Mouse (Mus musculus) intestine, embryonic 16.5 days (tissue): ENCODE data around the gene Rab25. TPM values are rescaled to one million over a fixed set of nuclear protein-coding genes. Genes with fewer than 3 reads are reported as not detected.
A peak's percentile ranks its signal among the peaks of the same experiment; 100 is the strongest.

Experiments used
- ATAC-seq: fragments of 200-750 bp; cut with Nextera tagmentation; 2 replicates; pipeline ENCODE4 v1.8.0; 2017; ENCODE audit warnings: moderate TSS enrichment, moderate library complexity
- H3K27ac ChIP-seq: fragments of 300-500 bp; sonication (generic); 2 replicates; pipeline ENCODE4 v1.5.1; 2014; ENCODE audit warnings: mild to moderate bottlenecking, low read length
- H3K27me3 ChIP-seq: fragments of 300-500 bp; sonication (generic); replicated peaks from 2 replicates; pipeline ENCODE4 v1.6.1; 2014; ENCODE audit warnings: low read length, control low read depth, mixed read lengths; ENCODE audit not compliant: control insufficient read depth, insufficient read depth
- H3K36me3 ChIP-seq: fragments of 300-500 bp; sonication (generic); 2 replicates; pipeline ENCODE4 v1.6.1; 2014; ENCODE audit warnings: low read length, control low read depth; ENCODE audit not compliant: control insufficient read depth, insufficient read depth
- H3K4me1 ChIP-seq: fragments of 300-500 bp; sonication (generic); 2 replicates; pipeline ENCODE4 v1.6.1; 2014; ENCODE audit warnings: low read length, control low read depth, mixed read lengths; ENCODE audit not compliant: control insufficient read depth, insufficient read depth
- H3K4me2 ChIP-seq: fragments of 300-500 bp; sonication (generic); 2 replicates; pipeline ENCODE4 v1.6.1; 2014; ENCODE audit warnings: low read depth, low read length, control low read depth
- H3K4me3 ChIP-seq: fragments of 300-500 bp; sonication (generic); 2 replicates; pipeline ENCODE4 v1.5.1; 2014; ENCODE audit warnings: mild to moderate bottlenecking, low read length
- H3K9ac ChIP-seq: fragments of 300-500 bp; sonication (generic); 2 replicates; pipeline ENCODE4 v1.6.1; 2014; ENCODE audit warnings: low read depth, low read length
- H3K9me3 ChIP-seq: fragments of 300-500 bp; sonication (generic); 2 replicates; pipeline ENCODE4 v1.6.1; 2016; ENCODE audit warnings: low read length, control low read depth; ENCODE audit not compliant: control insufficient read depth
- WGBS: fragments of 180-500 bp; shearing (Covaris S2); extraction: QIAGEN DNeasy Blood & Tissue Kit; methylation state at CpG from one replicate; pipeline ENCODE4 v1.1.7; 2014; 5-methylcytosine and 5-hydroxymethylcytosine counted together
- polyA plus RNA-seq: library from polyadenylated mRNA; unstranded; fragments of >200 nt; fragmentation: Nextera tagmentation; extraction: Ambion mirVana; gene quantifications from 2 replicates; pipeline ENCODE4 v1.2.1, GENCODE M21; 2015

Rab25 gene
- polyA plus RNA-seq, 1 experiment from 2014 or later = 102 TPM

DNA sequence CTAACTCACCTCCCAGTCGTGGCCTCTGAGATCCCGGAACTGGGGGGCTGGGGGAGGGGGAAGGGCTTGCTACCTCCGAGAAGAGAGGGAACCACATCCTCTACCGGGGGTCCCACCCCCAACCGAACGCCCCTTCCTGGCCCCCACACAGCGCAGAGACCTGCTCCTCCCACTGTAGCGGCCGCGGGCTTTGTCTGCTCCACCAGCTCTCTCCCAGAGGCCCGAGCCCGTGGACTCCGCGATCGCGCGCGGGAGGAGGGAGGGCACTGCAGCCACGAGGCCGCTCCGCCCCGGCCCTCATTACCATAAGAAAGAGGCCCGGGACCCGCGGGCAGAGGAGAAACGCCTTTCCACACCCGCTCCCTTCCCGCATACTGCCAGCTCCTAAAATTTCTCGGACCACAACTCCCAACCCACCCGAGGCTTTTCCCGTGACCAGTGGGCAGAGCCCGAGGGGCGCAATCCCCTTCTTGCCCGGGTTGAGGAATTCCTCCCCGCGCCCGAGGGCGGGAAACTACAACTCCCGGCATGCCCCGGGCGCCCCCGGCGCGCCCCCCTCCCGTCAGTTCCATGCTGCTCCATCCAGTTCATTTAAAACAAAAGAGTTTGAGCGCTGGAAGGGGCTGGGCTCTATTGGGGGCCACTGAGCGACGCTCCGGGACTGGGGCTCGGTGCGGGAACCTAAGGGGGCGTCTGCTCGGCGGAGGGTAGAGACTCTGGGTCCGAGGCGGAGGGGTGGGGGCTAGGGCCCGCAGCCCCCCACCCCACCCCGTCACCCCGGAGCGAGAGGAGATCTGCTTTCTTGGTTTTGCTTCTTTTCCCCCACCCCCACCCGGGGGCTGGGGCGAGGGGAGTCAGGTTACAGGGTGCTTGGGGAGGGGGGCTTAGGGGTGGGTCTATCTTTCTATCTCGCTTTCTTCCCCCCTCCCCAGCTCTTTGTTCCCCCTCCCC is 16.5 kb downstream of the Rab25 start:
- H3K36me3 ChIP-seq = no peaks in the 10 kb centered on the region
- no peaks in the 10 kb centered on the region for H3K9me3 ChIP-seq
- H3K4me3 ChIP-seq = peak overlapping the region; percentile 85
- H3K4me1 ChIP-seq = peaks cover 63% of the 10 kb centered on the region
- peak overlapping the region; percentile 88 for H3K4me2 ChIP-seq
- H3K9ac ChIP-seq = peak overlapping the region; percentile 94
- H3K27ac ChIP-seq = peak overlapping the region; percentile 94
- peak; percentile 75 for ATAC-seq
- WGBS = under 1% methylated on average over 59 of the region's 63 CpGs
- no peaks in the 10 kb centered on the region for H3K27me3 ChIP-seq

DNA sequence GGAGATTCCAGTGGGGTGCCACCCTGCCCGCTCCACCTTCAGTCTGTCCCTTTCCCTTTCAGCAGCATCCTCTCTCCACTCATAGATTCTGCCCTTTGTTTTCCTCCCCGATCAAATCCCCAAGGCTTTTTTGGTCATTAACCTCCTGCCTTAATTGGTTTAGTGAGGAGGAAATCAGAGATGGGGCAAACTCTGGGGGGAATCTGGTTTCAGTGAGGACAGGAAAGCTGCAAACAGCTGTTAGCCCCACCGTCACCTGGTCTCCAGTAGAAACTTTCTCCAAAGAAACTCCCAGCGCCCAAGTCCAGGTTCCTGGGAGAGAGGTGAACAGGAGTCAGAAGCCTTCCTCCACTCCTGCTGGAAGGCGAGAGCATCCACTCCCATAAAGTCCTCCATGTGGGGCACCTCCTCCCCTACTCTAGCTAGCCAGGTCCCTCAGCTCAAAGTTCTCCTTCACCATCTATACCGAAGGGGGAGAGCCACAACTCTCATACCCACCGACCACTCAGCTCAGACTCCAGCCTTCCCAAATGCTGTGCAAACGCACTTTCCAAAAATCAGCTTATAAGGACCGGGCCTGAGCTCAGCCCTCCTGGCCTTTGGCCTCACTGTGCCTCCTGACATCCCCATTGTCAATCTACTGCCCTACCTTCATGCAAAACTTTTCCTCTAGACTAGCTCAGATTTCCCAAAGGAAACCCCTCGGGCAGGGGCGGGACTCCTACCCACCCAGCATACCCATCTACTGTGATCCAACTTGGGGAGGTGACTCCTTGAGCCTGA is 17.8 kb downstream of the Rab25 start:
- ATAC-seq = no peak
- Histone ChIP-seq H3K4me1 (peaks cover 52% of the 10 kb centered on the region), H3K9me3 (no peaks in the 10 kb centered on the region), H3K9ac (peak overlapping the region; percentile 94), H3K27ac (peak overlapping the region; percentile 26; the same call in 1 of the 2 replicates), H3K36me3 (no peaks in the 10 kb centered on the region), H3K4me3 (peak overlapping the region; percentile 85), H3K4me2 (peak overlapping the region; percentile 88), H3K27me3 (no peaks in the 10 kb centered on the region)
- WGBS = 18% methylated on average over 11 of the region's 11 CpGs

DNA sequence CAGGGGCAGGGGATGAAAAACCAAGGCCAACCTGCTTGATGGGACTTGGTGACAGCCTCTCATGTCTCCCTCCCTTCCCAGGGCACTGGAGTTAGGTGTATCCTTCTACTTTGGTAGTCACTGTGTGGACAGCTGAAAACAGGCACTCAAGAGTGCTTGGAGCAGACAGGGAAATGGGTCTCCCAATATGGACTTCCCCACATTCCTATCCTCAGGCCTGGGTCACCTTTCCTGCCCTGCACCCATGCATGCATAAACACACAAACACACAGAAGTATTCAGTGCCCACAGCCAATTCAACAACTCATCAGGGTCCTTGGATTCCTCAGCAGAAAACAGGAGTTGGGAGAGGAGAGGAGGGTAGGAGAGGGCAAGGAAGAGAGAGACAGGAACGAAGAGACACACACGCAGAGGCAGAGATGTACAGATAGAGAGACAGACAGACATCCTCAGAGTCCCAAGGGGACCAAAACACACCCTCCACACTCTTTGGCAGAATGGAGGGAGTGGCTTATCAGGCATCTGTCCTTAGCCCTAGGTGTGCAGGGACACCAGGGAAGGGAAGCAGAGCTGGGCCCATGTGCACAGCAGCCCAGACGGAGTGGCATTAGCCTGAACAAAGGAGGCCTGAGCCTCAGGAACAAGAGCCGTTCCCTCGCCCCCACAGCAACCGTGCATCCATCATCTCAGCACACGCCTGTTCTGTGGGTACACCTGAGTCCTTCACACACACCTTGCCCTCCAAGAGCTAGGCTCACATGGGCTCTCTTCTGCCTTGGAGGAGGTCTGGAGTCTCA is 18.7 kb downstream of the Rab25 start:
- ATAC-seq = no peak
- Histone ChIP-seq H3K4me2 (peak overlapping the region; percentile 88), H3K4me3 (peak overlapping the region; percentile 85), H3K27ac (no peak overlapping the region), H3K27me3 (no peaks in the 10 kb centered on the region), H3K9ac (peak overlapping the region; percentile 35), H3K4me1 (peaks cover 43% of the 10 kb centered on the region), H3K36me3 (peaks cover 2% of the 10 kb centered on the region; the same call in 1 of the 2 replicates), H3K9me3 (no peaks in the 10 kb centered on the region)
- WGBS = 52% methylated on average over 7 of the region's 7 CpGs

DNA sequence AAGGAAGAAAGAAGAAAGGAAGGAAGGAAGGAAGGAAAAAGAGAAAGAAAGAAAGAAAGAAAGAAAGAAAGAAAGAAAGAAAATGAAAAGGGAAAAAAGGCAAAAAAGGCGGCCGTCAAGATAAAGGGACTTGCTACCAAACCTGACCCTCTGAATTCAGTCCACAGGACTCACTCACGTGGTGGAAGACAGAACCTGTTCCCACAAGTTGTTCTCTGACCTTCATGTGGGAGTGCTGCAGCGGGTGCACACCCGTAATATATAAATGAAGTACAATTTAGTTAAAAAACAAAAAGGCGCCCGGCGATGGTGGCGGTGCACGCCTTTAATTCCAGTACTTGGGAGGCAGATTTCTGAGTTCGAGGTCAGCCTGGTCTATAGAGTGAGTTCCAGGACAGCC is 19.5 kb downstream of the Rab25 start:
- Histone ChIP-seq H3K27ac (no peak overlapping the region), H3K27me3 (no peaks in the 10 kb centered on the region), H3K4me2 (no peak overlapping the region), H3K9me3 (no peaks in the 10 kb centered on the region), H3K4me3 (no peak overlapping the region), H3K36me3 (peaks cover 3% of the 10 kb centered on the region; the same call in 1 of the 2 replicates), H3K4me1 (peaks cover 36% of the 10 kb centered on the region), H3K9ac (no peak overlapping the region)
- no peak for ATAC-seq
- WGBS = 79% methylated on average over 11 of the region's 11 CpGs

DNA sequence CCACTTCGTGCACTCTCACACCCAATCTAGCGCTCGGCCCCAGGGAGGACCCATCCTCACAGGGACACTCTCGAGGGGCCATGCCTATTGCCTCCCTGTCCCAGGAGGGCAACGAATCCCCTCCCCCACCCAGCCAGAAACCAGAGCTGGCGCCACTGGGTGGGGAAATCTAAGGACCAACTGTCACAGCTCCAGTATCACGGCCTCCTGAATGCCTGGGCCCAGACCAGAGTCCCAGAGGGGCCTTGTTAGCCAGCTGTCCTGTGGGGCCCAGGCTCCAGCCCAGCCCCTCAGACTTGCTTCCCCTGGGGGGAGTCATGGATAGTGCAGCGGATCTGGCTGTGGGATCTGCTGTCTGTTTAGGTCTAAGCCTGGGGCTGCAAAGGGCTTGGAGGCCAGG is 20.5 kb downstream of the Rab25 start:
- peaks cover 3% of the 10 kb centered on the region; the same call in 1 of the 2 replicates for H3K36me3 ChIP-seq
- peak overlapping the region; percentile 47 for H3K9ac ChIP-seq
- H3K4me1 ChIP-seq = peaks cover 30% of the 10 kb centered on the region
- H3K4me3 ChIP-seq = no peak overlapping the region
- WGBS = 45% methylated on average over 8 of the region's 8 CpGs
- H3K9me3 ChIP-seq = no peaks in the 10 kb centered on the region
- H3K27me3 ChIP-seq = no peaks in the 10 kb centered on the region
- H3K4me2 ChIP-seq = no peak overlapping the region
- ATAC-seq = no peak
- H3K27ac ChIP-seq = no peak overlapping the region

DNA sequence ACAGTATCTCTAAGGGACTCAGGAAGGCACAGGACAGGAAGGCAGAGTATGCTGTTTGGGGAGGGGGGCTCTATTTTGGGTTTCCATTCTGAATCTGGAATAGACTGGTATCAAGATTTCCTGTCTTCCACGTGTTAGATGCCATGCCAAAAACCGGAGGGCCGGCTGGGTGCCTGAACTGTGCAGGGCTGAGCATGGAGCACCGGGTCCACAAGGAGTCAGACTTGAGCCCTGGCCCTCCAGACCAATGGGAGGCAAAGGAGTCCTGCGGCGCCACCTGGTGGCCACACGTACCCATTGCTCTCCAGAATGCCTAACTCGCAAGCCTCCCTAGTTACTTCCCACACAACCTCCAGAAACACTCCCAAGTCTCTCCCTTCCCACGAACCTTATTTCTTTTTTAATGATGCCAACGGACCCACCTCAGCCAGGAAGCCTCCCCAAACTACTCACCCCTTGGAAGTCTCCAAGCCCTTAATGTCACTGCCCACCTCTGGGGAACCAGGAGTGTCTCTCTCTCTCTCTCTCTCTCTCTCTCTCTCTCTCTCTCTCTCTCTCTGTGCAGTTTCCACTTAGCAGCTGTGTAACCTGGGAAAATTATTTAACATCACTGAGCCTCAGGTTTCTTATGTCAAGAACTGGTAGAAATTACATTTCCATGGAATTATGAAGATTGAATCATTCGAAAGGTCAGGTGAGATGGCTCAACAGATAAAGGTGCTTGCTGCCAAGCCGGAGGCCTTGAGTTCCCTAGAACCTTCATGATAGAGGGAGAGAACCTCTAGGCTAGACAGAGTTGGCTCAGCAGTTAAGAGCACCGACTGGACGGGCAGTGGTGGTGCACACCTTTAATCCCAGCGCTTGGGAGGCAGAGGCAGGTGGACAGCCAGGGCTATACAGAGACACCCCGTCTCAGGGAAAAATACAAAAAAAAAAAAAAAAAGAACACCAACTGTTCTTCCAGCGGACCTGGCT is 21.7 kb downstream of the Rab25 start:
- ATAC-seq = peak; percentile 69
- Histone ChIP-seq H3K27me3 (no peaks in the 10 kb centered on the region), H3K9ac (no peak overlapping the region), H3K36me3 (peaks cover 3% of the 10 kb centered on the region; the same call in 1 of the 2 replicates), H3K4me1 (peaks cover 30% of the 10 kb centered on the region), H3K9me3 (no peaks in the 10 kb centered on the region), H3K4me2 (0 out of 2 replicates have a peak overlapping the region, but pooled peaks have one; percentile 0), H3K4me3 (no peak overlapping the region), H3K27ac (no peak overlapping the region)
- 34% methylated on average over 17 of the region's 17 CpGs for WGBS

DNA sequence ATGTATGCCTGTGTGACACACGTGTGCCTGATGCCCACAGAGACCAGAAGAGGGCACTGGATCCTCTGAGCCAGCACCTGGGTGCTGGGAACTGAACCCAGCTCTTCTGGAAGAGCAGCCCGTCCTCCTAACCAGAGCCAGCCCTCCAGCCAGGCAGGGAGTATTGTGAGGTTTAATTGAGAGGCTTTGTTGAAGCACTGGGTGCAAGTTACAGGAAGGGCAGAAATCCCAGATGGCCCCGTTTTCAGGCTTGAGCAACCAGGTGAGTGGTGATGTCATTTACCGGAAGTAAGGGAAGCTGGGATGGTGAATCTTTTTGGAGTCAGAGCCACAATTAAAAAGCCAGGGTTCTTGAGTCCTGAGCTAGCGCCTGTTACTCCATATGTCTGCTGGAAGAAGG is 23.1 kb downstream of the Rab25 start:
- Histone ChIP-seq H3K4me1 (peaks cover 23% of the 10 kb centered on the region), H3K9ac (no peak overlapping the region), H3K36me3 (peaks cover 3% of the 10 kb centered on the region; the same call in 1 of the 2 replicates), H3K27ac (no peak overlapping the region), H3K4me3 (no peak overlapping the region), H3K27me3 (no peaks in the 10 kb centered on the region), H3K4me2 (no peak overlapping the region), H3K9me3 (no peaks in the 10 kb centered on the region)
- 87% methylated on average over 5 of the region's 5 CpGs for WGBS
- ATAC-seq = no peak

DNA sequence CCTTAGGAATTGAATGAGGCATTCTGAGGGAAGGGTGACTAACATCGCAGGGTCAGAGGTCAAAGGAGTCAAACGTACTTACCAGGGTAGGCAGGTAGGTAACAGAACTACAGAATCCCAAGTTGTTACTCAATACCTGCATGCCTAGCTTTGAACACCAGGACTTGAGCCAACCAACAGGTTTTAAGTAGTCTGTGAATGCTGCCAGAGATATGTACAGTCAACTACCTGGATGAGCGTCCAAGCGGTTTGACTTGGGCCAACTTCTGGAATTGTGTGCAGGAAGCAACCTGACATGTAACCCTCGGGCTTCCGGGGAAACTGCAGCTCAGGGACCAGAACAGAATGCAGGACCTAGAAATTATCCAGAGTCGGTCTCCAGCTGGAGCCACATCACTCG is 25.1 kb downstream of the Rab25 start:
- WGBS = 82% methylated on average over 8 of the region's 8 CpGs
- no peak for ATAC-seq
- H3K9me3 ChIP-seq = no peaks in the 10 kb centered on the region

More for the DNA sequence above, 25.1 kb downstream of the Rab25 start:
- H3K9ac ChIP-seq = no peak overlapping the region
- H3K4me3 ChIP-seq = no peak overlapping the region
- H3K4me2 ChIP-seq = no peak overlapping the region
- no peaks in the 10 kb centered on the region for H3K27me3 ChIP-seq
- peaks cover 3% of the 10 kb centered on the region; the same call in 1 of the 2 replicates for H3K36me3 ChIP-seq
- peaks cover 12% of the 10 kb centered on the region for H3K4me1 ChIP-seq
- H3K27ac ChIP-seq = no peak overlapping the region
